Mouse (Mus musculus) lung, postnatal 0 days (tissue): ENCODE measurements around the gene Ppp1r18. TPM values are rescaled to one million over a fixed set of nuclear protein-coding genes. Genes with fewer than 3 reads are reported as not detected.
A peak's percentile ranks its signal among the peaks of the same experiment; 100 is the strongest.

Experiments
- ATAC-seq: fragments of 200-750 bp; cut with Nextera tagmentation; 2 replicates; pipeline ENCODE4 v1.8.0; 2017; ENCODE audit warnings: moderate library complexity
- DNase-seq: peaks from one replicate; pipeline ENCODE4 v3.0.0-alpha.2; 2016; ENCODE audit warnings: low spot score
- H3K27ac ChIP-seq: fragments of 300-500 bp; sonication (generic); 2 replicates; pipeline ENCODE4 v1.5.1; 2014; ENCODE audit warnings: antibody characterized with exemption, mild to moderate bottlenecking, low read length, mixed read lengths
- H3K27me3 ChIP-seq: fragments of 300-500 bp; sonication (generic); replicated peaks from 2 replicates; pipeline ENCODE4 v1.6.1; 2014; ENCODE audit warnings: low read length, mixed read lengths; ENCODE audit not compliant: insufficient read depth
- H3K36me3 ChIP-seq: fragments of 300-500 bp; sonication (generic); 2 replicates; pipeline ENCODE4 v1.6.1; 2014; ENCODE audit warnings: low read length, mixed read lengths; ENCODE audit not compliant: insufficient read depth
- H3K4me1 ChIP-seq: fragments of 300-500 bp; sonication (generic); 2 replicates; pipeline ENCODE4 v1.6.1; 2014; ENCODE audit warnings: antibody characterized with exemption, low read depth, low read length, mixed read lengths; ENCODE audit not compliant: insufficient read depth
- H3K4me2 ChIP-seq: fragments of 300-500 bp; sonication (generic); replicated peaks from 2 replicates; pipeline ENCODE4 v1.6.1; 2014; ENCODE audit warnings: low read depth, mild to moderate bottlenecking, low read length, moderate library complexity, mixed read lengths
- H3K4me3 ChIP-seq: fragments of 300-500 bp; sonication (generic); 2 replicates; pipeline ENCODE4 v1.5.1; 2014; ENCODE audit warnings: low read depth, low read length
- H3K9ac ChIP-seq: fragments of 300-500 bp; sonication (generic); replicated peaks from 2 replicates; pipeline ENCODE4 v1.6.1; 2014; ENCODE audit warnings: low read depth, mild to moderate bottlenecking
- H3K9me3 ChIP-seq: fragments of 300-500 bp; sonication (generic); 2 replicates; pipeline ENCODE4 v1.6.1; 2016; ENCODE audit warnings: low read length, mixed read lengths
- CTCF ChIP-seq: IDR thresholded peaks from 2 replicates; pipeline ENCODE4 v1.5.1; 2016; ENCODE audit warnings: antibody characterized with exemption, mild to moderate bottlenecking
- EP300 ChIP-seq: IDR thresholded peaks from 2 replicates; pipeline ENCODE4 v1.6.1; 2016; ENCODE audit warnings: antibody characterized with exemption, mild to moderate bottlenecking, control low read depth
- WGBS: fragments of 180-500 bp; shearing (Covaris S2); extraction: QIAGEN DNeasy Blood & Tissue Kit; methylation state at CpG from one replicate; pipeline ENCODE4 v1.1.7; 2014; 5-methylcytosine and 5-hydroxymethylcytosine counted together
- polyA plus RNA-seq: library from polyadenylated mRNA; unstranded; fragments of >200 nt; fragmentation: Nextera tagmentation; extraction: Ambion mirVana; gene quantifications from 2 replicates; pipeline ENCODE4 v1.2.1, GENCODE M21; 2015

The Ppp1r18 gene
- polyA plus RNA-seq, 1 experiment from 2014 or later: 25.4 TPM

DNA sequence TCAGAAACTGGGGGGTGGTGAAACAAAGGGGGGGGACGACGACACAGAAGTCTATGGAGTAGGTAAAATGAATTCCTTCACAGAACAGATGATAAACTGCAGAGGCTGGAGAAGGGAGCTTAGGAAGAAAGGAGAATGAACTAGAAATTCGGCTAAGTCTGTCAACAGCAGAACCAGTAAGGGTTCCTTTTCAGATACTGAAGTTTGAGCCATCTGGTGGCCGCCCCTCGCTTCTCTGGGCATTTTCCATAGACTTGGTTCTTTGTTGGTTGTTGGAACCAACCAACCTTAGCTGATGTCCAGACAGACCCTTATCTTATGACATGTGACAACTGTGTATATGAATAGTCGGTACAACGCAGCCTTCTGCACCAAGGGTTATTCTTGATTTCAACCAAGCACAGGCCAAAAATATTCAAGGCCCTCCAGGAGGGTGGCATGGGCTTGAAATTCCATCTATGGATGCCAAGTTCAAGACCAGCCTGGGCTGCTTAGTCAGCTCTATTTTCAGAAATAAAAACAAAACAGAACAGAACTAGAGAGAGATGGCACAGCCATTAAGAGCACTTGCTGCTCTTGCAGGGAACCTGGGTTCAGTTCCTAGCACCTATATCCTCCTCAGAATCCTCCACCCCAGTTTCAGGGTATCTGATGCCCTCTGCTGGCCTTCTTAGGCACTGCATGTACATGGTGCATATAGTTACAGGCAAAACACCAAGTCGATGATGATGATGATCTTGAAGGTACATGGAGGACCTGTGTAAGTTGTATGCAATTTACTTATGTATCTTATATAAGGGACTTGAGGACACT lies 5.7 kb downstream of the Ppp1r18 start:
- H3K27me3 ChIP-seq: no peaks in the 10 kb centered on the region
- WGBS: 58% methylated on average over 8 of the region's 8 CpGs
- ATAC-seq (no peak), DNase-seq (peak; percentile 29)
- H3K36me3 ChIP-seq: no peaks in the 10 kb centered on the region
- peak; percentile 48 for TF ChIP-seq EP300
- peak; percentile 76 for TF ChIP-seq CTCF
- no peak overlapping the region for H3K9ac ChIP-seq
- peak overlapping the region; percentile 90 for H3K27ac ChIP-seq
- peaks cover 2% of the 10 kb centered on the region; the same call in 1 of the 2 replicates for H3K4me1 ChIP-seq
- no peaks in the 10 kb centered on the region for H3K9me3 ChIP-seq
- H3K4me3 ChIP-seq: peak overlapping the region; percentile 26
- H3K4me2 ChIP-seq: peak overlapping the region; percentile 88

DNA sequence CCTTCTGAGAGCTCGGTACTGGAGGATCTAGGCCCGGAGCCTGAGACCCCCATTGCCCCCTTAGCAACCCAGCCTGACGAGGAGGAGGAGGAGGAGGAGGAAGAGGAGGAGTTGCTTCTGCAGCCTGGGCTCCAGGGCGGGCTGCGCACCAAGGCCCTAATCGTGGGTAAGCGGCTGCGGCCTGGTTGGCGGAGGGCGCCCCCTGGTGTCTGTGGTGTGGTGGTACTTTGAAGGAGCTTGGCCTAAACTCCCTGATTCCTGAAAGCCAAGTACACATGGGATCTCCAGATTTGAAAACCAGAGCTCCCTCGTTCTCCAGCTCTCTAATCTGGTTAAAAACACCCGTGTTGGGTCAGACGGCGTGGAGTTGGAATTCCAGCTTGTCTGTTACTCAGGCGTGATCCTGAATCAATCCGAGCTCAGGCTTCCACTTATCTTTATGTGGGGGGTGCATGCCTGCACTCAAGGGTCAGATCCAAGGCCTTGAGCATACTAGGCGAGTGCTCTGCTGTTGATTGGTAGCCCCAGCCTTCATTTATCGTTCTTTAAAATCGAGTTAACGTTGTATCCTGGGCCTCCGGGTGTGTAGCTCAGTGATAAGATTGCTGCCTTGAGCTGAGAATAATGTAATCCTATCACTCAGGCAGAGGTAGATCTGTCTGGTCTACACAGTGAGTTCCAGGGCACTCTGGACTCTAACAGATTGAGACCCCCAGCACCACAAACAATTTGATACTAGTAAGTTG lies 8.6 kb downstream of the Ppp1r18 start:
- 31% methylated on average over 21 of the region's 21 CpGs for WGBS
- H3K4me3 ChIP-seq: no peak overlapping the region

DNA sequence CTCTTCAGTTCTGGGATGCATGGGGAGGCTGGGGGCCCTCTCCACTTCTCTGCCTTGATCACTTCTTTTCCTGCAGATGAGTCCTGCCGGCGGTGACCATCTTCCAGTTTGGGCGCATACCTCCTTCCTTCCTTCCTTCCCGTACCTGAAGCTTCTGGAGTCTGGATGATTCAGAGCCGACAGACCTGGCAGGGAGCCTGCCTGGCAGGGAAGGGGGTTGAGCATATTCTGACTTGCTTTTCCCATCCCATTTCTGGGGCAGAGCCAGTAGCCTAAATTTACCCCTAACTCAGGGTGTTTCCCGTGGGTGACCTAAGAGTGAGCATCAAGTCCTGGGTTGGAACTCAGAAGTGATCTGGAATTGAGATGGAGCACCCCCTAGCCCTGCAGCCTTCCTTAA lies 9.3 kb downstream of the Ppp1r18 start:
- 73% methylated on average over 6 of the region's 6 CpGs for WGBS
- no peak overlapping the region for H3K9ac ChIP-seq
- peaks cover 2% of the 10 kb centered on the region; the same call in 1 of the 2 replicates for H3K4me1 ChIP-seq
- no peaks in the 10 kb centered on the region for H3K9me3 ChIP-seq
- H3K27ac ChIP-seq: no peak overlapping the region
- H3K27me3 ChIP-seq: no peaks in the 10 kb centered on the region
- no peak for ATAC-seq
- H3K36me3 ChIP-seq: no peaks in the 10 kb centered on the region
- DNase-seq: no peak
- no peak for TF ChIP-seq EP300
- no peak for TF ChIP-seq CTCF
- no peak overlapping the region for H3K4me3 ChIP-seq
- no peak overlapping the region for H3K4me2 ChIP-seq

More for the DNA sequence above, 8.6 kb downstream of the Ppp1r18 start:
- Histone ChIP-seq H3K9me3 (no peaks in the 10 kb centered on the region), H3K27ac (no peak overlapping the region), H3K4me2 (no peak overlapping the region; the same call in 1 of the 2 replicates), H3K27me3 (no peaks in the 10 kb centered on the region), H3K9ac (no peak overlapping the region), H3K36me3 (no peaks in the 10 kb centered on the region), H3K4me1 (peaks cover 2% of the 10 kb centered on the region; the same call in 1 of the 2 replicates)
- peak; percentile 89 for DNase-seq
- ATAC-seq: peak; percentile 26; the same call in 1 of the 2 replicates
- TF ChIP-seq EP300 (no peak), CTCF (peak; percentile 98)

DNA sequence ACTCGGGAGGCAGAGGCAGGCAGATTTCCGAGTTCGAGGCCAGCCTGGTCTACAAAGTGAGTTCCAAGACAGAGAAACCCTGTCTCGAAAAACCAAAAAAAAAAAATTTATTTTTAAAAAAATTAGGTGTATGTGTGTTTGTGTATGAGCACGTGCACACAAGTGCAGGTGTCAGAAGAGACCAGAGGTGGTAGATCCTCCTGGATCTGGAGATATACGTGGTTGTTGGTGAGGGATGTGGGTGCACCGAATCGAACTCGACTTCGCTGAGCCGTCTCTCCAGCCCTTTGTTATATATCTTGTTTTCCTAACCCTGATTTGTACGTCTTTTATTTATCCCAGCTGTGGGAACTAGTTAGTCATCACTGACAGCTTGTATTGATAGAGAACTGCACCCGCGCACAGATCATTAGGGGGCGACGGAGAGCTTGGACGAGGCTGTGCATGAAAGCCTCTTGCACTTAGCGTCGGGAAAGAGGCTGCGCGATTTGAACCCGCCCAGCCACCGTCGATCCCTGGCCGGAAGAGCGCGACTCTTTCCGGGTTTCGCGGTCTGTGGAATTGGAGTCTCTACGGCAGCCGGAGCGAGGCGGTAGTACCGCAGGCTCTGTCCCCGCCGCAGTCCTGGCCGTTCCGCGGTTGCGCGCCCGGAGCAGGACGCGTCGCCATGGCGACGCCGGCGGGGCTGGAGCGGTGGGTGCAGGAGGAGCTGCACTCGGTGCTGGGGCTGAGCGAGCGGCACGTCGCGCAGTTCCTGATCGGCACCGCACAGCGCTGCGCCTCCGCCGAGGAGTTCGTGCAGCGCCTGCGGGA lies 14.1 kb downstream of the Ppp1r18 start, which contains the start of gene Dhx16:
Gene Dhx16, plus strand, starts transcription at position 575 of the 813 bp plus-strand sequence.
- 5% methylated on average over 66 of the region's 66 CpGs for WGBS
- Histone ChIP-seq H3K9me3 (no peaks in the 10 kb centered on the region), H3K27me3 (no peaks in the 10 kb centered on the region), H3K36me3 (peaks cover 18% of the 10 kb centered on the region), H3K9ac (peak within 1 kb of the TSS; percentile 58), H3K27ac (peak within 1 kb of the TSS; percentile 65), H3K4me3 (peak within 1 kb of the TSS; percentile 86), H3K4me2 (peak within 1 kb of the TSS; percentile 63), H3K4me1 (peaks cover 4% of the 10 kb centered on the region)
- ATAC-seq (peak; percentile 93), DNase-seq (peak; percentile 97)
- peak; percentile 66 for TF ChIP-seq EP300
- TF ChIP-seq CTCF: peak; percentile 88

DNA sequence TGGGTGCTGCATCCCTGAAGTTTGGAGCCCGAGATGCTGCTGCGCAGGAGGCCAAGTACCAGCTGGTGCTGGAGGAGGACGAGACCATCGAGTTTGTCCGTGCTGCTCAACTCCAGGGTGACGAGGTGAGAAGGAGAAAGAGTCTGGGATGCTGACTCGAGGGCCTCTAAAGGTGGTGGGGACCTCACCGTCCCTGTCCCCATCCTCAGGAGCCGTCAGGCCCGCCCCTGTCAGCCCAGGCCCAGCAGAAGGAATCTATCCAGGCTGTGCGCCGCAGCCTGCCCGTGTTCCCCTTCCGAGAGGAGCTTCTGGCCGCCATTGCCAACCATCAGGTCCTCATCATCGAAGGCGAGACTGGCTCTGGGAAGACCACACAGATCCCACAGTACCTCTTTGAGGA lies 17.5 kb downstream of the Ppp1r18 start:
- 93% methylated on average over 17 of the region's 17 CpGs for WGBS
- TF ChIP-seq EP300 (no peak), CTCF (no peak)

DNA sequence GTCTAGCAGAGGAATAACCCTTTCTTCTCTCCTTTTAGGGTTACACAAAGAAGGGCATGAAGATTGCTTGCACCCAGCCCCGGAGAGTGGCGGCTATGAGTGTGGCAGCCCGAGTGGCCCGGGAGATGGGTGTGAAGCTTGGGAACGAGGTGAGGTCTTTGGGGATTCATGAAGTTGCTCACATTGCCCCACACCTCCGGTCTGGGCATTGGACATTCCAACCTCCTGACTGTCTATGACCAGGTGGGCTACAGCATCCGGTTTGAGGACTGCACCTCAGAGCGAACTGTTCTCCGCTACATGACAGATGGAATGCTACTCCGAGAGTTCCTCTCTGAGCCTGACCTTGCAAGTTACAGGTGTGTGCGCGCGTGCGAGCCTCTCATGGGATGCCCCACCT lies 18.4 kb downstream of the Ppp1r18 start:
- H3K9me3 ChIP-seq: no peaks in the 10 kb centered on the region
- TF ChIP-seq CTCF (no peak), EP300 (no peak)
- H3K4me1 ChIP-seq: peaks cover 4% of the 10 kb centered on the region
- H3K4me2 ChIP-seq: no peak overlapping the region
- DNase-seq (no peak), ATAC-seq (no peak)
- H3K36me3 ChIP-seq: peaks cover 41% of the 10 kb centered on the region
- 95% methylated on average over 14 of the region's 14 CpGs for WGBS
- no peak overlapping the region for H3K27ac ChIP-seq
- no peaks in the 10 kb centered on the region for H3K27me3 ChIP-seq
- no peak overlapping the region for H3K9ac ChIP-seq
- no peak overlapping the region for H3K4me3 ChIP-seq

More for the DNA sequence above, 17.5 kb downstream of the Ppp1r18 start:
- no peak overlapping the region for H3K27ac ChIP-seq
- peaks cover 35% of the 10 kb centered on the region for H3K36me3 ChIP-seq
- H3K4me3 ChIP-seq: no peak overlapping the region
- peaks cover 4% of the 10 kb centered on the region for H3K4me1 ChIP-seq
- ATAC-seq (no peak), DNase-seq (no peak)
- H3K4me2 ChIP-seq: no peak overlapping the region
- H3K9ac ChIP-seq: no peak overlapping the region
- no peaks in the 10 kb centered on the region for H3K27me3 ChIP-seq
- H3K9me3 ChIP-seq: no peaks in the 10 kb centered on the region
